Mouse (Mus musculus) lung, postnatal 25 days (tissue): ENCODE measurements around the gene Kmt5c.
"Not testable (repeated sequence)": the region's sequence is repeated elsewhere in the genome, so short reads cannot be mapped to it uniquely, and the experiment has no call there.

ENCODE experiments used
- DNase-seq: peaks from one replicate; pipeline ENCODE4 v3.0.0; 2022; ENCODE audit warnings: low spot score

Kmt5c gene

DNA sequence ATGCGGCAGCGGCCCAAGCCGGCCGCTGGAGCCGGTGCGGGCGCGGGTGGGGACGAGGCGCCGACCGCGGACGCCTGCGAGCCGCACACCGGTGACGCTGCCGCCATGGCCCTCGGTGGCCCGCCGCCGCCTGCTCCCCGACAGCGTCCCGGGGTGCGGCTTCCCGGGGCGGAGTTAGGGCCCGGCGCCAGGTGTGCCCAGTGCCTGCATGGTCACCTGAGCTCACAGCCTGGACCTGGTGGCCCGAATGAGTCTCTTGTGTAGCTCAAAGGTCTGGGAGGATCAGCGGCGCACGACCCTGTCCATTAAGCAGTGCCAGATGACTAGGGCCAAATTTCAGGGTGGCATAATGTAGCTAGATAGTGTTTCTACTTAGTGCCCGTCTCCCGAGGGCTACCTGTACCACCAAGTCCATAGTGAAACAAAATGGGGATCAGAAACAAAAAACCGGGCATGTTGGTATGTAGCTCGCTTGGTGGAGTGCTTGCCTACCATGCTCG lies 49.6 kb downstream of the Kmt5c start, which contains the start of gene Tmem238:
TSS of gene Tmem238 (minus strand) at position 221 of the 500 bp plus-strand sequence.
- peak; percentile 76 for DNase-seq

DNA sequence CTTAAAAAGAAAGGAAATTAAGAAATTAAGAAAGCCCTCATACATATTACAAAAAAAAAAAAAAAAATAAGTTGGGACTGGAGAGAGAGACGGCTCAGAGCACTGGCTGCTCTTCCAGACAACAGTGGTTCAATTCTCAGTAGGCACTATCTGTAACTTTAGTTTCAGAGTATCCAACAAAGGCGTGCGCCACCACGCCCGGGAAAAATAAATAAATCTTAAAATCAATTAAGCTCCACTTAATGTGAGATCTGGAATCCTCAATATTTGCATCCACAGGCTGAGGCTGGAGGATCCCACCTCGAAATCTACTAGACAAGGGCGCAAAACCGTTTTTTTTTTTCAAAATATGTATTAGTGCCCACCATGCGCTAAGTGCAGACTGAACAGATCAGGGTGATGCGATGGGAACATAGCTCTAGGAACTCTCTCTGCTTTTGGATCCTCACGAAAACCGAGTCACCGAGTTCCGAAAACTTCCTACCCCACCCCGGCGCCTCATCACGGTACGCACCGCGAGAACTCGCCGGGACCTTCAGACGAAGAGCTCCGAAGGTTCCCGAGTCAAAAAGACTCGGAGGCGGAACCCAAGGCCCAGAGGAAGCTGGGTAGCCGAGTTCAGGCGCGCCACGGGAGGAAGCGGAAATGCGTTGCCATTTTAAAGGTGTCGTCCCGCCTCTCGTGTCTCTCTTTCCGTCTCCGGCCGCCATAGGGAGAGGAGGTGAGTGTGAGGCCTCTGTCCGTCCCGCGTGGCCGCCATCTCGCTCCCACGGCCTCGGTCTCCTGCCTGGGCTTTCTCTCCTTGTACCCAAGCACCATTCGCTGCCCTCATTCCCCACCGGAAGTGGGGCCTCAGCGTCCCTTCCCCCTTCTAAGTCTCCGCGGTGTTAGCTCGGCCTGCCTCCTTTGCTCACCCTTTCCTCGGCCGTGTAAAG lies 52.6 kb downstream of the Kmt5c start, which contains the start of gene Rpl28:
TSS of gene Rpl28 (plus strand) at position 597 of the 935 bp plus-strand sequence.
- DNase-seq, result peak; percentile 97

DNA sequence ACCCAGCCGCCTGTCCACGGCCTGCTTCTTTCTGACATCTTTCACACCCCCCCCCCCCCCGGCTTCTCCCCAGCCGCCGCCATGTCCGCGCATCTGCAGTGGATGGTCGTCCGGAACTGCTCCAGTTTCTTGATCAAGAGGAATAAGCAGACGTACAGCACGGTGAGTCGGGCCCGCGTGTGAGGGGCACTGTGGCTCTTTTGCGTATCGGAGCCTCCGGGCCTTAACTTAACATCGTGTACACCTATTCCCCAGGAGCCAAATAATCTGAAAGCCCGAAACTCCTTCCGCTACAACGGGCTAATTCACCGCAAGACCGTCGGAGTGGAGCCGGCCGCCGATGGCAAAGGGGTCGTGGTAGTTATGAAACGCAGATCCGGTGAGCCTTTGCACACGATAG lies 53.3 kb downstream of the Kmt5c start:
- not testable (repeated sequence) for DNase-seq

DNA sequence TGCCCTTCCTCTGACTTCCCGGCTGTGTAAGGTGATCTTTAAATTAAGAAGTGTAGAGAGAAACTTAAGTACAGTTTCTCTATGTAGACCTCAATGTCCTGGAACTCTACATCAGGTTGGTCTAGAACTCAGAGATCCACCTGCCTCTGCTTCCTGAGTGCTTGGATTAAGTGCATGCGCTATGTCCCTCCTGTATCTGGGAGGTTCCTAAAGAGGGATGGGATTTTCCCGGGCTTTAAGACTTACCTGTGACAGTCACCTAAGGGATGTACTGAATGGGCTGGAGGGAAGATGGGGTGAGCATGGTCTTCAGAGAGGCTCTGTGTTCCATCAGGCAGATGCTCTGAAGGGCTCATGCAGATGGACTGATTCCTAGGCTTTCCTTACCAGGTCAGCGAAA lies 53.8 kb downstream of the Kmt5c start:
- no peak for DNase-seq

DNA sequence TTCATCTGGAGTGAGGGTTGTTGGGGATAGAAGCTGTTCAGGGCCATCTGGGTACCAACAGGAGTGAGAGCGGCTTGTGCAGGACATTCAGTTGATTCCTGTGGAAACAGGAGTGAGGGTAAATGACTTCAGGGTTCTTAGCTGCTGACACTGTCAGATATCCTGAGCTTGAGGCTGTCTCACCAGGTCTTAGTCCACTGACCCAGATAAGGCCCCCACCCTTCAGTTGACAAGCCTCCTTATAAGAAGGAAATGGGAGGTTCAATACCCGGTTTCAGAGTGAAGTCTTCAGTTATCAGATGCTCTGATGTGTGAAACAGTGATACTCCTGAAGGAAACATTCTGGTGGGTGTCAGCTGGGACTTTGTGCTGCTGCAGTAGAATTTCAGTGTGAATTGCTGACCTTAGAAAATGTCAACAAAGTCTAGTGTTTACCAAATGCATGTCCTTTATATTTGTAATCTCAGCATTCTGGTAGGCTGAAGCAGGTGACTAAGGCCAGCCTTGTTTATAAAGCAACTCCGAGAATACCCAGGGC lies 54.8 kb downstream of the Kmt5c start:
- no peak for DNase-seq

DNA sequence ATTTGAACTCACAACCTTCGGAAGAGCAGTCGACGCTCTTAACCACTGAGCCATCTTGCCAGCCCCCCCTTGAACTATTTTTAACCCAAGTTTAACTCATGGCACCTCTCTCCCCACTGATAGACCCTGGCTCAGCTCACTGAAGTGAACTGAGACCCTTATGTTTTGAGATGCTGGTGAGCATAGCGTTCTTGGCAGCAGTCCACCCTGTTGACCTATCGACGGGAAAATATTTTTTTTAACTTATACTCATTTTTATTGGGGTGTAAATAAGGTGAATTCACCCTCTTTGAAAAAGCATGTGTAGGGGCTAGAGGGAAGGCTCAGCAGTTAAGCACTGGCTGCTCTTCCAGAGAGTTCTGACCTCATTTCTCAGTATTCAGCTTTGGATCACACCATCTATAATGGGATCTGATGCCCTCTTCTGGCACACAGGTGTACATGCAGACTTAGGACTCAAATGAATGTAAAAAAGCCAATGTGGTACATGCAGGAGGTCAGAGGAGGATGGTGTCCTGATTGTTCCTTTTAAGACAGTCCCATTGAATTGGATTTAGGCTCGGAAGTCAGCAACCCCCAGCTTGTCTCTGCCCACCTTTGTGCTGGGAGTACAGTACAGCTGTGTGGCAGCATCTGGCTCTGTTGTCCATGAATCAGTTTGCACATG lies 56.0 kb downstream of the Kmt5c start:
- peak; percentile 63 for DNase-seq
